Mouse (Mus musculus) kidney, postnatal 4 days (tissue): ENCODE data around the gene Prr5.

ENCODE experiments used
- DNase-seq, 2 experiments: peaks; one replicate each; pipeline ENCODE4 v3.0.0; 2021; ENCODE audit warnings: mixed read lengths in 2 of 2

Gene Prr5

DNA sequence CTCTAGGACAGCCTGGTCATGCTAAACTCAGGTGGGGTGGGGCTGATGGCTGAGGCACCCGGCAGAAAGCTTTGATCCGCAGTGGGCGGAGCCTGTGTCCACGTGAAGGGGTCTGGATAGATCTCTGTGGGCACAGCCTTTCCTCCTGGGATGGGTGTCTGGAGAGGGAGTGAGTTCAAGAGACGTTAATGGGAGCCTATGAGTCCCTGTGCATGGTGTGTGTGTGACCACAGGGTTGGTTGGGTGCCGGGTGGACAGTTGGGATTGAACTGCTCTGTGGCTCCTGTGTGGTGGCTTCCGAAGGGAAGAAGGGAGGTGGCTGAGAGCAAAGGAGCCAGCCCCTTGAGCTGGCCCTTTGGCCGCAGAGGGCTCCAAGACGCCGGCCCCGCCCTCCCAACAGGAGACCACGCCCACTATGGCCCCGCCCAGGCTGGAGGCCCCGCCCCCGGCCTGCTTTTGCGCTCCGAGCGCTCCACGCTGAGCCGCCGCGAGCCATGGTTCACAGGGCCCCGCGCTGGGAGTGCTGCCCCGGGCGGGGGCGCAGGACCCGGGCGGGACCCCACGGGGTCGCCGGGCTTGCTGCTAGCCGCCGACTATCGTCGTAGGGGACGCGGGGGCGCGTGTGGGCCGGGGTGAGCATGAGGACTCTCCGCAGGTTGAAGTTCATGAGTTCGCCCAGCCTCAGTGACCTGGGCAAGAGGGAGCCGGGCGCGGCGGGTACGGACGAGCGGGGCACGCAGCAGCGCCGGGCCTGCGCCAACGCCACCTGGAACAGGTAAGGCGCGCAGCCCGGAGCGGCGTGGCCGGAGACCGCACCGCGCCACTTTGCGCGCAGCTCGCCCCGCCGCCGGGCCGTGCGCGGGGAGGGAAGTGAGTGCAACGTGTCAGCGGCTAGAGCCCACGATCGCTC is 11.4 kb downstream of the Prr5 start:
- peak; percentile 97 to 98 for DNase-seq

DNA sequence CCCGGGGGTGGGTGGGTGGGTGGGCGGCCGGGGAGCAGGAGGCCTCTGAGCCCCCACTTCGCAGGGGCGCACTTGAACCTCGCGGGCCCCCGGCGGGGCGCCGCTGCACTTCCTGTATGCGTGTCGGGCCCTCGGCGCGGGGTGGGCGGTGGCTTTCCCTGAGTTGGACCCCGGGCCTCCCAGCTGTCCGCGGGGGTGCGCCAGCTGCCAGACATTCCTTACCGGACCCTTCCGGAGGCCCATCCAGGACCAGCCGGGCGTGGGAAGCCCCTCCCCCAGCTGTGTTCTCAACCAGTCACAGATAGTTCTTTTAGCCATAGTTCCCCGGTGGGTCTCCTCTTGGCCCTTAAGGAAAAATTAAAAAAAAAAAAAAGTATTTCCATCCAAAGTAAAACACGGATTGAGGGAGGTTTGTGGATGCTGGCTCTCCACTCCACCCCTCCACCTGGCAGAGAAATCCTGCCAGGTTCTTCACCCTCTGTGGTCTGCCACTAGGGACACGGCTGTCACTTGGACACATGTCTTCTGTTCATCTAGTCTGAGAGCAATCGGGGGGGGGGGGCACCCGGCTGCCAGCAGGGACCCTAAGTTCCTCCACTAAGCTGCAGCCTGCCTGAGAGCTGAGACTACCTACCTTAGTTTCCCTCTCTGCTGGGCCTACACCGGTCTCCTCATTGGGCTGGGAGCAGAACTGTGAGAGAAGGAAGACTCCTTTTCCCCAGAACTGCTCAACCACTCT is 12.2 kb downstream of the Prr5 start:
- DNase-seq: peak; percentile 89 to 93

DNA sequence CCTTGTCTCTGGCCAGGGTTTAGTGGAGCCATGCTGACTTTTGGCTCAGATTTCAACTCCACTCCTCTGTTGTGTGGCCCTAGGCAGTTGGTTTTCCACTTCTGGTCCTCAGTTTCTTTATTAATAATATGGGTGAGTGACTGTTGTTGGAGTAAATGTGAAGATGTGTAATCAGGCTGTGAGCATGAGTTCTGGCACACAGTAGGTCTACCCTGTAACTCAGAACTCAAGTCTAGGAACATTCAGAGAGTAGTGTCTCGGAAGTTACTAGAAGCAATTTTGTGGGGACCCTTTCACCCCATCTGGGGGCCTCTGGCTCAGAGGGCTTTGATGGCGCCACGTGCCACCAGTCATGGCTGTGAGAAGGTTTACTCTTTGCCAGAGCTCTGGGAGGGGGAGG is 12.8 kb downstream of the Prr5 start:
- DNase-seq: no peak

DNA sequence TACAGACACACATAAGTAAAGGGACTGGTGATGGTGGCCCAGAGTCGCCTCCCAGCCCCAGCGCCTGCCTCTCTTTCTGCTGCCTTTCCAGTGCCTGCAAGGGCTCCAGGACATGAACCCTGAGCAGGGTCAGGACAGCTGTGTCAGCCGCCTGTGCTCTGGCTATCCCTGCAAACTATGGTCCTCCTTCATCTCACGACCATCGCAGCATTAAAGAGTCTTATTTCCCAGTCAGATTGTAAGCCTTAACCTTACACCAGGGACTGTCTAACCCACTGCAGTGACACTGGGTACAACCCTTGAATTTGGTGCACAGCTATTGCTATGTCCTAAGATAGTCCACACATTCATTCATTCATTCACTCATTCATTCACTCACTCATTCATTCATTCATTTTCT is 13.4 kb downstream of the Prr5 start:
- no peak for DNase-seq

DNA sequence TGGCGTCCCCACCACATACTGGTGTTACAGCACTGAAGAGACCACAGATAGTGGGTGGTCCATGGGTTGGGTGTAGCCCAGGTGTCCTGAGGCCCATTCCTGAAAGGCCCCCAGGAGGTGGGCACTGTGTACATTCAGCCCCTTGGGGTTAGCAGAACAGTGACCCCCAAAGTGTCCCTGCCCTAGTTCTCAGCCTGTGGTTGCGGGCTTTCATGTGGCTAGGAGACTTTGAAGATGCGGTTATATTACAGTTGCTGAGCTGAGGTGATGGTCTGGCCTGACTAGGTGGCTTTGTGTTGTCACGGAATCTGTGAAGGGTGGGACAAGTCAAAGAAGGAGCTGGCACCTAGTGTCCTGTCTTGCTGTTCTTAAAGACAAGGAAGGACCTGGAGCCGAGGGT is 15.1 kb downstream of the Prr5 start:
- no peak for DNase-seq

DNA sequence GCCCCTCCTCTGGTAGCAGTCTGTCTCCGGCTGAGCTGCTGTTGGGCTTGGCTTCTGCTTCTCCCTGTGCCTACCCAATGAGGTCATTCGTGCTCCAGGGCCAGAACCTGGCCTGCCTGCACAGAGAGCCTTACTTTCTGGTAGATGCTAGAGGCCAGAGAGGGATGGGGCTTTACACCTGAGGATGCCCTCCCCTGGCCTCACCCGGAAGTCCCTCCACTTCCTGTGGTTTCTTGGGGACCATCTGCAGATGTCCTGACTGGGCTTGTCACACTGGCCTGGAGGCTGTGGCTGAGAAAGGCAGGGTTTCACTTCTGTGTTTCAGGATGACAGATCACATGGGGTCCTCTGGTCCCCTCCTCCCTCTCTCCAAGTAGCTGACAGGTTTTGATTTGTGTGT is 16.0 kb downstream of the Prr5 start:
- DNase-seq: no peak

DNA sequence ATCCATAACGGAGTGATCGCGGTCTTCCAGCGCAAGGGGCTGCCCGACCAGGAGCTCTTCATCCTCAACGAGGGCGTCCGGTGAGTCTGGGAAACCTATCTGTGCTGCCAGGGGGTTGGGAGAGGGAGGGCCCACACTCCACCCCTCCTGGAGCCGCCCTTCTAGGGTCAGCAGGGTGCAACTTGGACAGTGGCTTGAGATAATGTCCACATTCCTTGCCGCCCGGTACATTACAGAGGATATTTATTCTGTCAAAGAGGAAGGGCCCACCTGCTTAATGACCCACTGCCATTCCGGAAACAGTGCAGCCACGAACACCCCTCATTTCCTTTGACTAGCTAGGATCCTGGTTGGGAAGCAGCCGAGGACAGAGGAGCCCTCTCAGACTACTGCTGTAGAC is 18.5 kb downstream of the Prr5 start:
- no peak for DNase-seq

DNA sequence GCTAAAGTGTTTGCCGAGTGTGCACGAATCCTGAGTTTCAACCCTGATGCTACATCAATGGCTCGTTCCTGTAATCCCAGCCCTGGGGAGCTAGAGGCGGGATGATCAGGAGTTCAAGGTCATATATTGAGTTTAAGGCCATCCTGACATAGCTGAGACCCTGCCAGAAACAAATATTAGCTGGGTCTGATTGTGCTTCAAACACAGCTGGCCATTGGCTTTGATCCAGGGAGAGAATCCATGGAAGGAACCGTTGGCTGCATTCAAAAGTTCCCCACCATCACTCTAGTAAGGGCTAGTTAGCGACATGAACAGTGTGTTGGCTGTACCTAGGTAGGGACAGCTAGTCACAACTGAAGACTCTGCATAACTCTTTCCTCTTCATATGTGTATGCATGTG is 19.9 kb downstream of the Prr5 start:
- DNase-seq: no peak

DNA sequence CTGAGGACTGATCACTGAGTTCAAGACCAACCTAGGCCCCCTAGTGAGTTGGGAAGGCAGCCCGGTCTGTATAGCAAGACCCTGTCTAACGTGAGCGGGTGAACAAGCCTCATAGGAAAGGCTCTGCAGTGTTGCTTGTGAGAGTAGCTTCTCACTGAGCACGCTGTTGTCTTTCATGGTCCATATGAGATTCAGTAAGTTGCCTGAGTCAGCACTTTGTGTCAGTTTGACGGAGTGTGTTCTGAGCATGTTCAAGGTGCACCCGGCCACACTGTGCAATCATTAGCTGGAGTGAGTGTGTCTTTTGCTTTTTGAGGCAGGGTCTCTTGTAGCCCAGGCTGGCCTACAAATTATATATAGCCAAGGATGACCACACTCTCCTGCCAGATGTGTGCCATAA is 22.1 kb downstream of the Prr5 start:
- DNase-seq: no peak

DNA sequence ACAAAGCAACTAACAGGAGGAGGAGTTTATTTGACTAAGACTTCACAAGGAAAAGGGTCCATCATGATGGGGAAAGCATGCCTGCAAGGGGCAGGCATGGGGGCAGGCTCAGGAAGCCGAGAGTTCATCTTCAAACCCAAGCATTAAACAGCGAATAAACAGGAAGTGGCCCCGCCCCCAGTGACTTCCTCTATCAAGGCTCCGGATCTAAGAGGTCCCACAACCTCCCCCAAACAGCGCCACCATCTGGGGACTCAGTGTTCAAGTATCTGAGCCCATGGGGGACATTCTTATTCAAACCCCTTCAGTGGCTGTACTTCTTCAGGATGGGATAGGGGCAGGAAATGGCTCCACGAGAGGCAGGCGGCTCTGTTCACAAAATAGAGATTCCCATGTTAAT is 23.2 kb downstream of the Prr5 start:
- DNase-seq: no peak

DNA sequence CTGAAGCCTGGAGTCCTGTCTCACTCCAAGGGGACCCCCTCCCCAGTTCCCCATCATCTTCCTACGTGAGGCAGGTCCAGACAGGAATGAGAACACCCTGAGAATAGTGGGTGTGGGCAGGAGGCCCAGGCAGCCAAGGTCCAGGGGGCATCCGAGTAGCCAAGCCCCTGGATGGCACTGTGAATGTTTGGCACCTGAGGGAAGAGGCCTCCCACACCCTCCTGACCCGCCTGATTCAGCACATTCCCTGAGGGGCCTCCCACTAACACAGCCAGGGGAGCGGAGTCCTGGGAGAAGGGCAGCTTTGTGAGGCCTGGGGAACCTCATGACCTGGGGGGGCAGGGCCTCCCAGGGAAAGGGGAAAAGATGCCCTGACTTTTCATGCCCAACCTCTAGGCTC is 26.6 kb downstream of the Prr5 start:
- DNase-seq: peak; percentile 57 to 75

DNA sequence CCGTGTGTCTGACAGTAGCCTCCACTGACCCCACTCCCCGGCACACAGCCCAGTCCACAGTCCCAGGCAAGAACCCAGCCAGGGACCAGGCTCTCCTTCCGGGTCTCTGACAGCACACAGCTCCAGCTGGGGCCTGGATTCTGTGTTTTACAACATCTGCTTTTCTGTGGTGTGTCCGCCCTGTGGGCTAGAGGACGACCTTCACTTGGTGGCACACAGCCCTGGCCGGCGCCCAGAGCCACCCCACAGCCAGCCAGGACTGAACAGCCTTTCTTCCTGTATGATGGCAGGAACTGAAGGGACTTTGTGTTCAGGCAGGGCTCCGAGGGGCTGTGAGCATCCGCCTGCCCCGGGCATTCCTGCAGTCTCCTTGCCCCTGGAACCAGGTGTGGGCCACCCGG is 28.2 kb downstream of the Prr5 start:
- no peak for DNase-seq

DNA sequence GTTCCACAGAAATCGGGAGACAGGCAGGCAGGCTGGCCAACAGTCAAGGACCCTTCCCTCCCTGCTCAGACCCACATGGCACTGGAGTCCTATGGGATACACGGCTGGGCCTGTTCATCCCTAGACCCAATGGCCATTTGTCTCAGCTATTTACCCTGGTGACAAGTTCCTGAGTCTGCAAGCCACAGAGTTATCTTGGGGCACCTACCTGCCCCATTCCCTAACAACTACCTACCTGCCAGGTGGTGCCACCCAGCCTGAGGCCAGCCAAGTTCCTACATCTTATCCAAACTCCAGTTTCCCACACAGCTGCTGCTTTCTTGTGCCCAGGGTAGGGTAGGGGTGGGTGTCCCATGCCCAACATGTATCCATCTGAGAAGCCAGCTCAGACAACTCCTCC is 28.8 kb downstream of the Prr5 start:
- no peak for DNase-seq

DNA sequence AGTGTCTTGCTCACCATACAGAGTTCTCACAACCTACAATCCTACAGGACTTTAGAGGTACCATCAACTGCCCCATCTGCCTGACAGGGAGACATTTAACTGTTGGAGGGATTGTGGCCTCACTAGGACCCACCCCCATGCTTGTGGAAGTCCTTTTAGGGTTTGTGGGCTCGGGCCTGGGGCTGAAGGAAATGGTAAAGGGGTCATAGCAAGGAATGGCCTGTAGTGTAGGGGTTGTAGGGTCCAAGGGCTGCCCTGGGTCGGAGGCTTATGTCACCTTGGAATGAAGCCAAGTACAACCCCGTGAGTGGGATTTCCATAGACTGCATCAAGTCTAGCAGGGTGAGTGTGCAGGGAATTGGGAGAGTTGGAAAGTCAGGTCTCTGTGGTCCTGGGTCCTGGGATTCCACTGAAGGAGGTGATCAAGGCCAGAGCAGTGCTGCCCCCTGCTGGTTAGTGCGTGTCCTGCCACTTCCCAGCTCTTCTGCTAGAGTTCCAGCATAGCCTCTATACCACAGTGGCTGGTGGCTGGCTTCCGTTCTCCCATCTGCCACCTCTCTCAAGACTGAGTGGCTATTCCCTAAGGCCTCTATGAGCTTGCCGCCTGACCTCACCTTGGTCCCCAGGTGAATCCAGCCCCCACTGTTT is 30.9 kb downstream of the Prr5 start:
- peak; percentile 86 to 89 for DNase-seq

DNA sequence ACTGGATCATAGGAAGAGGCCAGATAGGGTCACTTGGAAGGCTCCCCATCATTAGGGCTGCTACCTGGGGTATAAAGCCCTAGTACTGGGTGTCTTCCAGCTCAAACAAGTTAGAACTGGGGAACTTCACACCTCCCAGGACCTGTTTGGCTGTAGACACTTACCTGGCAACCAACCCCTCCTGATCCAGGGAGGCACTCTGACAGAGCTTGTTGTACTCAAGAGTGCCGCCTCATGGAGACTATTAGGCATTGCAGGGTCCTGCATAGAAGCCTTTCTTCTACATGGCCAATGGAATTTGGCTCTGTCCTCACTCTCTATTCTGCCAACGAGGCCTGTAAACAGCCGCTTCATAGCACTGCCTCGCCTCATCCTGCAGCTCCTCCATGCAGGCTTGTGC is 32.5 kb downstream of the Prr5 start:
- peak; percentile 65 to 69 for DNase-seq

DNA sequence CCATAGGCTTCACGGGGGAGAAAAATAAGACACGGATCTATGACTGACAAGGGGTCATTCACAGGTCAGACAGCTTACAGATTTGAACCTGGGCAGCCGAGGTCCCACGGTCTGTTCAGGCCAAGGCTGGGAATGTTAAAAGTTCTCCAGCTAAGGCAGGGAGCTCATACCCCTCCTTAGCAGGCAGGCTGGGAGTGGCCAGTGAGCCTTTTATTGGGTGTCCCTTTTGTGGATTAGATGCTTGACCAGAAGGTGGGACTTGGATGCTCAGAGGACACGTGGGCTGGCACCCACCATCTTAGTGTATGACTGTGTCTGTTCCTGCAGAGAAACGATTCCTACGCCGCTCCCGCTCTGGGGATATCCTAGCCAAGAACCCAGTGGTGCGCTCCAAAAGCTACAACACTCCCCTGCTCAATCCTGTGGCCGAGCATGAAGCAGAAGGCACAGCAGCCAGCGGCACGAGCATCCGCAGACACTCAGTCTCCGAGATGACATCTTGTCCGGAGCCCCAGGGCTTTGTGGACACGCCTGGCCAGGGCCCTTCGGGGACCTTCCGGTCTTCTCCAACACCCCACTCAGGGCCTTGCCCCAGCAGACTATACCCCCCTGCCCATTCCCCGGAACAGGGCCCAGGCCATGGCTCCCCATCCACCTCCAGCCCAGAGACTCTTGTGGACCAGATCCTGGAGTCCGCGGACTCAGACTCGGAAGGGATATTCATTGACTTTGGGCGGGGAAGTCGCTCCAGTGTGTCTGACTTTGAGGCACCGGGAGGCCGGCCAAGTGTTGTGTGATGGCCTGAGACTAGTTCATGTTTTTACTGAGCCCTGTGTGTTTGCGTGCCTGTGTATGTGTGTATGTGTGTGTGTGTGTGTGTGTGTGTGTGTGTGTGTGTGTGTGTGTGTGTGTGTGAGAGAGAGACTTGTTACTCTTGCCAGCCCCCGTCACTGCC is 33.2 kb downstream of the Prr5 start:
- DNase-seq: peak in 1 of 2 experiments; percentile 54

DNA sequence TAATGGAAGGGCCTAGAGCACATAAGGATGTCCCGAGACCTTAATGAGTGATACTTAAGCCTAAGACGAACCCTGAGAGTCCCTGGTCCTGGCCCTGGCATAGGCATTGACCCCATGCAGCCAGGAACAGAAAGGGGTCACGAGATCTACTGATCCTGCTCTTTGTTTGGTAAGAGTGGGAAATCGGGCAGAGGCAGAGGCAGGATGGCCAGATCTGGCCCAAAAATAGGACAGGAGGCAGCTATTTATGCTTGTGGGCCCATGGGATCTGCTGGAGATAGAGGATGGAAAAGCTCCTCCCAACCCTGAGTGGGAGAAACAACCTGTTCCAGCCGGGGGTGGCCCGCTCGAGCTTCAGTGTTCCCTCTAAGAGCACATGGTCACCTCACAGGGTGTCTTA is 34.6 kb downstream of the Prr5 start:
- no peak for DNase-seq

DNA sequence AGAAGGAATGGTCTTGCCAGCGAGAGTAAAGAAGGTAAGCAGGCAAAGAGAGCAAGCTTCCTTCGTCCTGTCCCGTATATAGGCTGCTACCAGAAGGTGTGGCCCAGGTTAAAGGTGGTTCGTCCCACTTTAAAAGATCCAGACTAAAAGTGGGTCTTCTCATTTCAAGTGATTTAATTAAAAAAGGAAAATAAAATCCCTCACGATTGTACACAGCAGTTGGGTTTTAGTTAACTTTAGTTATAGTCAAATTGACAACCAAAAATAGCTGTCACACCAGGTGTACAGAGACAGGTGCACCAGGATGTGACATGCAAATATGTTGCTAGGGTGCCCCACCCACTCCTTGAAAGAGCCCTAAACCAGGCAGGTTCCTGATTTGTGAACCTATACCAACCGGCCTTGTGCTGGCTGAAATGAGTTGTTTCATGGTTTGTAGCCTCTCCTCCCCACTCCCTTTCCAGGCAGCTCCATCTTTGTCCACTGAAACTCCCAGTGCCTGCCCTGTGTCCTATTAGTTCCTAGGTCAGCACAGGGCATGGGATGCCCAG is 36.0 kb downstream of the Prr5 start:
- no peak for DNase-seq

DNA sequence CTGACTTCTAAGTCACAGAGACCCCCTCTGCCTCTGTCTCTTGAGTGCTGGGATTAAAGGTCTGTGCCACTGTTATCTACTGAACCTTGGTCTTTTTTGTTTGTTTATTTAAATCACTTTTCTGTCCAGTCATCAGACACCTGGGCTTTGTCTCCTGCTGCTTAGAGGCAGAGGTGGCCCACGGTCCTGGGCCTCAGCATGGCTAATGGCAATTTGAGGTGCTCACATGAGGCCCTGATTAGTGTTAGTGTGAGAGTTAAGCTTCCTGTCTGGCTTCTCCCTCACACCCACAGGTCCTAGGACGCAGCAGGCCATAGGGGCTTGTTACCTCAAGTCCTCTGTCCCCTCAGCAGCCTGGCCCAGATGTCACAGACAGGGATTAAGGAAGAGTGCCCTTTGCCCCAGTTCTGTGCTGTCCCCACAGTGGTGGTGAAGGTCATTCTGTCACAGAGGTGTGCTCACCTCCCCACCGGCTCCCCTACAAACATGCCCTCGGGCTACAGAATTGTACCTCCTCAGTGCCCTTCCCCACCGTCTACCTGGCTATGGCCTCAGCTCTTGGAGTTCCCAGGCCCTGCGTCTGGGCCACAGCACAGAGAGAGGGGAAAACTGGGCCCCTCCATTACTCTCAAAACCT is 37.7 kb downstream of the Prr5 start:
- DNase-seq: no peak

DNA sequence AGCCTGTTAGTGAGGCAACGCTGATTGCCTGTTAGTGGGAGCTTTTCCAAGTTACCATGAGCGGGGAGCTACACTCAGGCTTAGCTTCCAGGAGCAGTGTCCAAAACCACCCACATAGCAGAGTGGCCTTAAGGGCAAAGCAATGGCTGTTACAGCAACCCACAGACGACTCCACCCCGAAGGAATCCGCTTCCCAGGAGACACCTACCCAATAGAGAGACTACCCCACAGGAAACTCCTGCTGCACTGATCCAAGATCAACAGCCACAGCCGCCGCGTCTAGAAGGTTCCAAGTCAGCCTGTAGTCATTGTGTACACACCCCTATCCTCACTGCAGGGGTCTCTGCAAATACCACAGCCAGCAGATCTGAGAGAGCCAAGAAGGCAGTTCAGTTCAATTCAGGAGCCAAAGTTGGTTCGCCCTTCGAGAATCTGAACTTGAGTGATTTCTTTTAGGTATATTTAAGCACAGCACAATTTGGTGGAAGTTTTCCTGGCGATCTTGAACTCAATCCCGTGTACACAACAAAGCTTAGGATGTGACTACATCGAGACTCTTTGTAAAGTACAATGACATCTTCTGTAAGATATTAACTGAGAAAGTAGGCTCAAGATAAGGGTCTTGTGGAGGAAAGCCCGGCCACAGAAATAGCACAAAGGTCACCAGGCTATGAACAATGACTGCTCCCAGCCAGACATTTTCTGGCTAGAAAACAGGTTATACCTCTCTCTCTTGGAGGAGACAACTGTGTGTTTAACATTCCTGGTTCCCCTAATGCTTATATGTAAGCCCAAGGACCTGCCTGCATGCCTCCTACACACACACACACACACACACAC is 43.4 kb downstream of the Prr5 start:
- no peak for DNase-seq

DNA sequence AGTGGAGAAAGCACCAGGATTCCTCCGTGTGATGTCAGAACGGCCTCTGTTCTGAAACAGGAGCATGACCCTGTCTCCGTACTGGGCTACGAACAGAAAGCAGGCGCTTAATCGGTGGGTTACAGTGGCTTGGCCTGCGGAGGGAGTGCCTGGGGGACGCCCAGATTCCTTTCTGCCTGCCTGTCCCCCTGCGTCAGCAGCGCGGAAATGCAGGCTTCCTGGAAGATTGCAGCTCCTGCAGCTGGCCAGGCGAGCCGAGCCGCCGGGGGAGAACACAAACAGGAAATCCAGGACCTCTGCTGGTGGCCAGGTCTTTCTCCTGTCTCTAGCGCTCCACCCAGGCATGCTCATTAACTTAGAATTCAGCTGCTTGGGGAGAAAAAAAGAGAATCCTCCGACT is 45.3 kb downstream of the Prr5 start:
- peak; percentile 90 to 95 for DNase-seq
